Mouse (Mus musculus): Measurements from ENCODE around the gene Sae1. TPM values are rescaled to one million over a fixed set of nuclear protein-coding genes. Genes with fewer than 3 reads are reported as not detected.

Gene Sae1
- polyA plus RNA-seq, 1 experiment from 2014 or later, result 483 TPM

DNA sequence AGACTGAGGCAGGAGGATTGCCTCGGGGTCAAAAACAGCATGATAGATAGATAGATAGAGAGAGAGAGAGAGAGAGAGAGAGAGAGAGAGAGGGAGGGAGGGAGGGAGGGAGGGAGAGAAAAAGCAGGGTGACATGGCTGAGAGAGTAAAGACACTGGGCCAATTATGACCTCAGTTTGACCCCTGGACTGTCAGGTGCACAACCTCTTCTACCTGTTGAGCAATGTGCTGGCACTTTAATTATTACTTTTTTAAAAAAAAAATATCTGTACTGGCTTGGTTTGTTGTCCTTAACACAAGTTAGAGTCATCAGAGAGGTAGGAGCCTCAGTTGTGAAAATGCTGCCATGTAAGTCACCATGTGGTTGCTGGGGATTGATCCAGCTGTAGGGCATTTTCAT is 99.8 kb downstream of the Sae1 start:
- WGBS, result 68% methylated on average over 1 of the region's 1 CpGs
- Histone ChIP-seq H3K9me3 (replicated peaks) (no peaks in the 10 kb centered on the region), H3K4me1 (peaks cover 16% of the 10 kb centered on the region), H3K36me3 (peaks cover 16% of the 10 kb centered on the region), H3K27me3 (ENCODE audit: low read depth, poor library complexity, severe bottlenecking) (no peaks in the 10 kb centered on the region), H3K27ac (no peak overlapping the region), H3K4me3 (no peak overlapping the region)
- no peak for DNase-seq (ENCODE audit: low spot score)

DNA sequence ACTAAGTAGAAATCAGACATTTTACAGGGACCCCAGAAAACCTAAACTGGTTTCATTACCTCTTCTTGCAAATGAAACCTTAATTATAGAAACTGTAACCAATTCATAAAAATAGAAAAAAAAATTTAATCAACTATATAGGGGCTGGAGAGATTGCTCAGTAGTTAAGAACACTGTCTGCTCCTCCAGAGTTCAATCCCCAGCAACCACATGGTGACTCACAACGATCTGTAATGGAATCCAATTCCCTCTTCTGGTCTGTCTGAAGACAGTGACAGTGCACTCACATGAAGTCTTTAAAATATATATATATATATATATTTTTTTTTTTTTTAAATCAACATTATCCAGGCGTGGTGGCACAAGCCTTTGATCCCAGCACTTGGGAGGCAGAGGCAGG is 100.6 kb downstream of the Sae1 start:
- peaks cover 24% of the 10 kb centered on the region for H3K36me3 ChIP-seq
- no peaks in the 10 kb centered on the region for H3K27me3 ChIP-seq (ENCODE audit: low read depth, poor library complexity, severe bottlenecking)
- no peak for DNase-seq (ENCODE audit: low spot score)
- peak overlapping the region; percentile 67 for H3K4me3 ChIP-seq
- 89% methylated on average over 2 of the region's 2 CpGs for WGBS
- peaks cover 16% of the 10 kb centered on the region for H3K4me1 ChIP-seq
- H3K27ac ChIP-seq, result peak overlapping the region; percentile 96
- no peaks in the 10 kb centered on the region for H3K9me3 ChIP-seq (replicated peaks)

DNA sequence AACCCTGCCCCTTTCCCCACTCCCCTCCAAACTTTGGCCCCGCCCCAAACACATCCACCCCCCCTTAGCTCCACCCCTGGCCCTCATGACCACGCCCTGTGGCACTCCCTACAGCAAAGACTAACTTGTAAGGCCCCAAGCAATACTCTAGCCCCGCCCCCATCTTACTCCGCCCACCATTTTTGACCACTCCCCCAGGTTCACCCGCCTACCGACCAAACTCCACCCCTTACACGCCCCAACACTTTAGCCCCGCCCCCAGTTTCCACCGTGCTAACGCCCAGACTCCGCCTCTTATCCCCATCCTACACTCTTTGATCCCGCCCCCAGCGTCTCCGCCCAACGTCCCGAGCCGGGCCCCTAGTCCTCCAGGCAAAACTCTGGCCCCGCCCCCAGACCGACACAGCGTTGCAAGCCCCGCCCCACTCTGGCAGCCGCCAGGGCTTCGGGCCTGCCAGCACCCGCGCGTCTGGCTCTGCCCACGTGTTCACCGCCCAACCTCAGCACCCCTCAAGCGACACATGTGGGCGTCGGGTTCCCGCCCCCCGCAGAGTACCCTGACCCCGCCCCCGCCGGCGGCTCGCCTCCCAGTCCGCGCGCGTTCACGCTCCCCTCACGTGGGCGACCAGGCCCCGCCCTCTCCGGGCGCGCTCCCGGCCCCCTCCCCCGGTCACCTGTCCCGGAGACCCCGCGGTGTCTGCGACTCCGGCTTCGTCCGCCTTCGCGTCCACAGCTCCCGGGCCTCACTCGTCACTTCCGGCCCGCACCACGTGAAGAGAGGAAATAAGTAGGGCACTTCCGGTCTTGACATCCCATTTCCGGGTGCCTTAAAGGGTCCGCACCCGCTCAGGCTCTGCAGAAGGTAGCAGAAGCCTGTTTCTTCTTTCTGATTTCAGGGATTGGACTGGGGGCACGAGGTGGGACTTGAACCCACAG is 101.3 kb downstream of the Sae1 start, which contains the start of gene Ccdc9:
TSS of gene Ccdc9 (minus strand) at position 770 of the 936 bp plus-strand sequence.
- H3K36me3 ChIP-seq, result peaks cover 31% of the 10 kb centered on the region
- H3K4me3 ChIP-seq, result peak within 1 kb of the TSS; percentile 67
- H3K4me1 ChIP-seq, result peaks cover 16% of the 10 kb centered on the region
- WGBS, result under 1% methylated on average over 70 of the region's 70 CpGs
- H3K9me3 ChIP-seq (replicated peaks), result no peaks in the 10 kb centered on the region
- H3K27ac ChIP-seq, result peak within 1 kb of the TSS; percentile 96
- no peaks in the 10 kb centered on the region for H3K27me3 ChIP-seq (ENCODE audit: low read depth, poor library complexity, severe bottlenecking)
- DNase-seq (ENCODE audit: low spot score), result peak; percentile 99

GRCm38 (mm10) chr7:16285450-16286025 is 102.1 kb downstream of the Sae1 start:
- Histone ChIP-seq H3K36me3 (peaks cover 39% of the 10 kb centered on the region), H3K27me3 (ENCODE audit: low read depth, poor library complexity, severe bottlenecking) (no peaks in the 10 kb centered on the region), H3K4me3 (peak overlapping the region; percentile 67), H3K27ac (peak overlapping the region; percentile 96), H3K4me1 (peaks cover 16% of the 10 kb centered on the region), H3K9me3 (replicated peaks) (no peaks in the 10 kb centered on the region)
- WGBS, result 3% methylated on average over 14 of the region's 14 CpGs
- peak; percentile 66 for DNase-seq (ENCODE audit: low spot score)

DNA sequence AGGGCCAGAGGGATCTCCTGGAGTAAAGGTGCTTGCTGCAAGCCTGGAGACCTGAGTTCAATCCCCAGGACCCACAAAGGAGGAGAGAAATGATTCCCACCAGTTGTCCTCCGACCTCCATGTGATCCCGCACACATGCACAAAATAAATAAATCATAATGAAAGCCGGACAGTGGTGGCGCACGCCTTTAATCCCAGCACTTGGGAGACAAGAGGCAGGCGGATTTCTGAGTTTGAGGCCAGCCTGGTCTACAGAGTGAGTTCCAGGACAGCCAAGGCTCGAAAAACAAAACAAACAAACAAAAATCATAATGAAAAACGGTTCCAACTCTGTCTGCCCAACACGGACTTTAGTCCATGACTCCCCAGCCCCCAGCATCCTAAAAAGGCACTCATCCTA is 102.7 kb downstream of the Sae1 start:
- 77% methylated on average over 9 of the region's 9 CpGs for WGBS
- Histone ChIP-seq H3K27ac (peak overlapping the region; percentile 96; the same call in 1 of the 2 replicates), H3K9me3 (replicated peaks) (no peaks in the 10 kb centered on the region), H3K4me1 (peaks cover 16% of the 10 kb centered on the region), H3K27me3 (ENCODE audit: low read depth, poor library complexity, severe bottlenecking) (no peaks in the 10 kb centered on the region), H3K4me3 (peak overlapping the region; percentile 67), H3K36me3 (peaks cover 45% of the 10 kb centered on the region)
- DNase-seq (ENCODE audit: low spot score), result no peak

GRCm38 (mm10) chr7:16284001-16284400 is 103.6 kb downstream of the Sae1 start:
- H3K27ac ChIP-seq, result no peak overlapping the region
- peaks cover 53% of the 10 kb centered on the region for H3K36me3 ChIP-seq
- no peaks in the 10 kb centered on the region for H3K27me3 ChIP-seq (ENCODE audit: low read depth, poor library complexity, severe bottlenecking)
- DNase-seq (ENCODE audit: low spot score), result no peak
- no peak overlapping the region for H3K4me3 ChIP-seq
- peaks cover 16% of the 10 kb centered on the region for H3K4me1 ChIP-seq
- WGBS, result 88% methylated on average over 8 of the region's 8 CpGs
- no peaks in the 10 kb centered on the region for H3K9me3 ChIP-seq (replicated peaks)

GRCm38 (mm10) chr7:16282334-16282733 is 105.3 kb downstream of the Sae1 start:
- no peaks in the 10 kb centered on the region for H3K9me3 ChIP-seq (replicated peaks)
- H3K36me3 ChIP-seq, result peaks cover 69% of the 10 kb centered on the region
- no peaks in the 10 kb centered on the region for H3K27me3 ChIP-seq (ENCODE audit: low read depth, poor library complexity, severe bottlenecking)
- WGBS, result 91% methylated on average over 13 of the region's 13 CpGs
- no peak overlapping the region for H3K4me3 ChIP-seq
- no peak overlapping the region for H3K27ac ChIP-seq
- DNase-seq (ENCODE audit: low spot score), result no peak
- H3K4me1 ChIP-seq, result peaks cover 16% of the 10 kb centered on the region

GRCm38 (mm10) chr7:16280721-16281120 is 106.9 kb downstream of the Sae1 start:
- H3K36me3 ChIP-seq, result peaks cover 85% of the 10 kb centered on the region

GRCm38 (mm10) chr7:16274922-16275890 is 112.4 kb downstream of the Sae1 start:
- DNase-seq (ENCODE audit: low spot score), result no peak
- Histone ChIP-seq H3K36me3 (peaks cover 52% of the 10 kb centered on the region), H3K4me3 (no peak overlapping the region), H3K27me3 (ENCODE audit: low read depth, poor library complexity, severe bottlenecking) (no peaks in the 10 kb centered on the region; the same call in 1 of the 2 replicates), H3K4me1 (peaks cover 36% of the 10 kb centered on the region), H3K9me3 (replicated peaks) (no peaks in the 10 kb centered on the region), H3K27ac (no peak overlapping the region)
- 86% methylated on average over 10 of the region's 10 CpGs for WGBS

More at GRCm38 (mm10) chr7:16280721-16281120, 106.9 kb downstream of the Sae1 start:
- WGBS, result 92% methylated on average over 11 of the region's 11 CpGs
- H3K4me1 ChIP-seq, result peaks cover 14% of the 10 kb centered on the region
- DNase-seq (ENCODE audit: low spot score), result no peak
- no peak overlapping the region for H3K4me3 ChIP-seq
- H3K27me3 ChIP-seq (ENCODE audit: low read depth, poor library complexity, severe bottlenecking), result no peaks in the 10 kb centered on the region
- H3K27ac ChIP-seq, result no peak overlapping the region
- H3K9me3 ChIP-seq (replicated peaks), result no peaks in the 10 kb centered on the region

DNA sequence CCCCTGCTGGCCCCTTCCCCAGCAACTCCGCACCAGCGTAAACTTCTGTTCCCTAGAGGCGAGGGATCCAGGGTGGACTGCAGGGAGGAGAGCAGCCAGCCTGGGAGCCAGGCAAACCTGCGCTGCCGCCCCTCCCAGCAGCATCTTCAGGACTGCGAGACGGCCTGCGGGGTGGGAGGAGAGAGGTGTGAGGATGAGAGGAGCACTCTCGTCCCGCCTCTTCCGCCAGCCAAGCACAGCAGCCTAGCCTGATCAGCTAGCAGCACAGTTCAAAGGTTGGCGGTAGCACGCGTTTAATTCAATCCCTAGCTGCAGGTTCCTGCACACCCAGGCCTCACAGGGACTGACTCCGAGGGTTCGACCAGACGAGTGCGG is 113.9 kb downstream of the Sae1 start:
- Histone ChIP-seq H3K9me3 (replicated peaks) (no peaks in the 10 kb centered on the region), H3K4me1 (peaks cover 36% of the 10 kb centered on the region), H3K4me3 (peak overlapping the region; percentile 66), H3K27me3 (ENCODE audit: low read depth, poor library complexity, severe bottlenecking) (no peaks in the 10 kb centered on the region; the same call in 1 of the 2 replicates), H3K27ac (peak overlapping the region; percentile 84), H3K36me3 (peaks cover 39% of the 10 kb centered on the region)
- under 1% methylated on average over 18 of the region's 18 CpGs for WGBS
- DNase-seq (ENCODE audit: low spot score), result no peak

DNA sequence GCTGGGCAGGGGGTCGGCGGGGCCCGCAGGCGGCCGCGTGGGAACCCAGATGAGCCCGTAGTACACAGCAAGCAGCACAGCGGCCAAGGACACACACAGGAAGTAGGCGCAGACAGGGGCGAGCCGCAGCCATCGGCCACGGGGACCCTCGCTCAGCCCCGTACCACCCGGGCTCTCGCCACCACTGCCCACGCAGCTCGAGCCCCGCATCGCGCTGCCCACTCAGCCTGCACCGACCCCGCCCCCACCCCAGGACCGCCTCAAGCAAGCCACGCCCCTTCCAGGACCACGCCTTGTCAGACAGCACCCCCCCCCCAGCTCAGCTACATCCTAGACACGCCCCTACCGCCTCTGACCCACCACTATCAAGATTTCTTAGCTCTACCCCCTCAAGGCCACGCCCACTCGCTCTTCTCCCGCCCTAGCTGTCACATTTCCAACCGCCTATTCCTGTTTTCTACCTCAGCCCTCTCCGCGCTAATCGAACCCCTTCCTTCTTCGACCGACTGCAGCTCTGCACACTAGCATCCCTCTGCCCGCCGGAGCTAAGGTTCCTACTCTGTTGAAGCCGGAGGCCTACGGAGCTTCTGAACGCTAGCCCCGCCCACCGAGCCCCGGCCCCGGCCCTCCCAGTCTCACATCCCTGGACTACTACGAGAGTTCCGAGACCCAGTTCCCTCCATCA is 114.4 kb downstream of the Sae1 start, which contains the start of gene Inafm1:
TSS of gene Inafm1 (minus strand) at position 537 of the 685 bp plus-strand sequence.
- 1% methylated on average over 49 of the region's 49 CpGs for WGBS
- no peaks in the 10 kb centered on the region; the same call in 1 of the 2 replicates for H3K27me3 ChIP-seq (ENCODE audit: low read depth, poor library complexity, severe bottlenecking)
- H3K9me3 ChIP-seq (replicated peaks), result no peaks in the 10 kb centered on the region
- H3K27ac ChIP-seq, result peak within 1 kb of the TSS; percentile 84
- peaks cover 36% of the 10 kb centered on the region for H3K4me1 ChIP-seq
- DNase-seq (ENCODE audit: low spot score), result peak; percentile 92
- H3K4me3 ChIP-seq, result peak within 1 kb of the TSS; percentile 66
- peaks cover 34% of the 10 kb centered on the region for H3K36me3 ChIP-seq

- no peaks in the 10 kb centered on the region for H3K9me3 ChIP-seq (replicated peaks)
- no peaks in the 10 kb centered on the region; the same call in 1 of the 2 replicates for H3K27me3 ChIP-seq (ENCODE audit: low read depth, poor library complexity, severe bottlenecking)
- H3K4me1 ChIP-seq, result peaks cover 36% of the 10 kb centered on the region
- H3K36me3 ChIP-seq, result peaks cover 29% of the 10 kb centered on the region
- peak; percentile 78 for DNase-seq (ENCODE audit: low spot score)
- WGBS, result under 1% methylated on average over 46 of the region's 46 CpGs
- H3K4me3 ChIP-seq, result peak overlapping the region; percentile 66
- peak overlapping the region; percentile 84 for H3K27ac ChIP-seq
These were observed 114.9 kb downstream of the Sae1 start for GRCm38 (mm10) chr7:16272681-16273080.
